Mouse (Mus musculus): ENCODE measurements around the gene Vsig2. TPM values are rescaled to one million over a fixed set of nuclear protein-coding genes. Genes with fewer than 3 reads are reported as not detected.

Gene Vsig2
- polyA plus RNA-seq, 1 experiment from 2014 or later = 6.1 TPM

DNA sequence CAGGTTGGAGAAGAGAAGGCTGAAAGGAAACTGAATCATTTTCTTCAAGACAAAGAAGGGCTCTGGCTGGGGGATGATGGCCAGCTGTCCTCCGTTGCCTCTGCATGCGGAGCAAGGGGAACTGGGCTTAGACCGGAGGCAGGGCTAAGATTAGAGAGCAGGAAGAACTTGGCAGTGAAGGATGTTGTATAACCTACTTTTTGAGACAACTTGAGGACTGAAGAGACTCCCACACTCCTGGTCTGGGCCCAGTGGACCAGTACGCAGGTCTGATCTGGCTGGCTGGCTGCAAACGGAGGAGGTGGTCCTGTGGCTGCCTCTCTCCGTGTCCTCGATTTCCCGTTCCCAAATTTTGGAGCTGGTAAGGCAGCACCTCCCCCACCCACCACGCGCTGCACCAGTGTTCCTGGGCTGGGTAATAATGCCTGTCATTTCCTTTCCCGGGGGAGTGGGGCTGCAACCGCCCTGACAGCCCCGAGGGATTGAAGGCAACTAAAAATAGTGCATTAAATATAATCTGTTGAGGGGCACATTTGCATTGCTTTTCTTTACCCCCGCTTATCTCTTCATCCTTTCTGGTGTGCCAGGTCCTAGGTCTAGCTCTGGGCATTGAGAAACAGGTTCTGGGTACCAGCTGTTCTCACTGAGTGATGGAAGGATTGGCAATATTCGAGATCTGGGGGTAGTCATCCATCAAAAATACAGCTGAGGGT, 29.0 kb downstream of the Vsig2 start:
- H3K4me1 ChIP-seq (replicated peaks; ENCODE audit: control insufficient read depth, insufficient read depth, low read length) = peaks cover 6% of the 10 kb centered on the region; the same call in 1 of the 2 replicates
- no peaks in the 10 kb centered on the region for H3K27me3 ChIP-seq (replicated peaks; ENCODE audit: control insufficient read depth, insufficient read depth, low read length)
- H3K4me2 ChIP-seq (replicated peaks; ENCODE audit: low read depth) = peak overlapping the region; percentile 43
- H3K27ac ChIP-seq (ENCODE audit: low read depth, low read length) = no peak overlapping the region
- no peaks in the 10 kb centered on the region for H3K9me3 ChIP-seq (ENCODE audit: control insufficient read depth)
- H3K9ac ChIP-seq (ENCODE audit: low read depth, low read length) = no peak overlapping the region
- no peak for TF ChIP-seq CTCF (IDR thresholded peaks at IDR 0.05; ENCODE audit: low read depth)
- ATAC-seq = peak; percentile 48
- H3K36me3 ChIP-seq (ENCODE audit: control insufficient read depth, insufficient read depth) = no peaks in the 10 kb centered on the region
- no peak overlapping the region for H3K4me3 ChIP-seq (ENCODE audit: low read depth, low read length)
- WGBS = 29% methylated on average over 15 of the region's 15 CpGs

DNA sequence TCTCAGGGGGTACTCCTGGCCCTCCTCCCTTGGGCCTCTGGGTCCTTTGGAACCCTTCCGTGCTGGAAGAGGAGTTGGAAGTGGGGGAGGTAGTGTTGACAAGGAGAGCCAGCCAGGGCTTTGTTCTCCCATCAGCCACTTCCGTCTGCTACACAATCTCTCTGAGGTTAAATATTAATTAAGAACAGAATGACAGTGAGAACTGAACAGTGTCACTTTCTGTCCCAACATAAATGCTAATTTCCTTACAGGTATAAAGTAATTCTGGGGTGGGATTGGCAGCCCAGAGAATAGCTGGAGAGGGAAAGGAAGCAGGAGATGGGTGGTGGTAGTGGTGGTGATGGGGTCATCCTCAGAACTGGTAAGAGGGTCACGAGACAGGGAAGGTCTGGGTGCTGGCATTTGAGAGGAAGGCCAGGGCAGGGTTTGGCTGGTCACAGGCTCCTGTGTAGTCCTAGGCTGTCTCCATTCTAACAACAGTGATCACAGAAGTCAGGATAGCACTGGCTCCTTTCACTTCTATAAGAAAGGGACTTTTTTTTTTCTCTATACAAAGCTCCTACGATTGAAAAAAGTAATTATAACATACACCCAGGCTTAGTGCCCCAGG, 29.7 kb downstream of the Vsig2 start:
- no peaks in the 10 kb centered on the region for H3K27me3 ChIP-seq (replicated peaks; ENCODE audit: control insufficient read depth, insufficient read depth, low read length)
- H3K4me3 ChIP-seq (ENCODE audit: low read depth, low read length) = no peak overlapping the region
- peaks cover 6% of the 10 kb centered on the region; the same call in 1 of the 2 replicates for H3K4me1 ChIP-seq (replicated peaks; ENCODE audit: control insufficient read depth, insufficient read depth, low read length)
- H3K9ac ChIP-seq (ENCODE audit: low read depth, low read length) = no peak overlapping the region
- WGBS = 22% methylated on average over 4 of the region's 4 CpGs
- TF ChIP-seq CTCF (IDR thresholded peaks at IDR 0.05; ENCODE audit: low read depth) = no peak
- no peaks in the 10 kb centered on the region for H3K9me3 ChIP-seq (ENCODE audit: control insufficient read depth)
- H3K4me2 ChIP-seq (replicated peaks; ENCODE audit: low read depth) = peak overlapping the region; percentile 43
- H3K27ac ChIP-seq (ENCODE audit: low read depth, low read length) = peak overlapping the region; percentile 11; the same call in 1 of the 2 replicates
- no peaks in the 10 kb centered on the region for H3K36me3 ChIP-seq (ENCODE audit: control insufficient read depth, insufficient read depth)
- peak; percentile 74 for ATAC-seq

DNA sequence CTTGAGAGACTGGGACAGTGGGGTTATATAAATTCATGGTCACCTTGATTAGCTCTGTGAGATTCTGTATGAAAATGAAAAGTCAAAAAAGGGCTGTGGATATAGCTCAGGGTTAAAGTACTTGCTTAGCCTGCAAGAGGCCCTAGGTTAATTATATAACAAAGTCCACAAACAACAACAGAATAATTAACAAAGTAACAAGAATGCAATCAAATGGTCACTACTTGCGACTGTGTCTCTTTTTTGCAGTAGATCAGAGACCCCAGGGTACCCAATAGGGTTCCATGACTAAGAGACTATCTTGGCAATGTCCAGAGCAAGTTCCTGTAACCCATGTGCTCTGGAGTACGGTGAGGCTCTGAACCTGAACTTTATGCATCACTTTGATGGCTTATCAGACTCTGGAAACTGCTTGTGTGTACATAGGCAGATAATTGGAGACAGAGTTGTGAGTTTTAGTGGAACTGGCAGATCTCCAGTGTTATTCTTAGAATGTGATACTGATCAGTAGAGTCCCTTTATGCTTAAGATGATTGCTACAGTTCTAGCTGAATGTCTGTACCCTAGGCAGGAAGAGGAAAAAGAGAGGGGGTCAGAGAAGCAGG, 30.3 kb downstream of the Vsig2 start:
- Histone ChIP-seq H3K4me3 (ENCODE audit: low read depth, low read length) (no peak overlapping the region), H3K9me3 (ENCODE audit: control insufficient read depth) (no peaks in the 10 kb centered on the region), H3K36me3 (ENCODE audit: control insufficient read depth, insufficient read depth) (no peaks in the 10 kb centered on the region), H3K9ac (ENCODE audit: low read depth, low read length) (no peak overlapping the region), H3K27me3 (replicated peaks; ENCODE audit: control insufficient read depth, insufficient read depth, low read length) (no peaks in the 10 kb centered on the region), H3K4me2 (replicated peaks; ENCODE audit: low read depth) (peak overlapping the region; percentile 43), H3K27ac (ENCODE audit: low read depth, low read length) (peak overlapping the region; percentile 11; the same call in 1 of the 2 replicates), H3K4me1 (replicated peaks; ENCODE audit: control insufficient read depth, insufficient read depth, low read length) (peaks cover 6% of the 10 kb centered on the region; the same call in 1 of the 2 replicates)
- peak; percentile 40; the same call in 1 of the 2 replicates for ATAC-seq
- no peak for TF ChIP-seq CTCF (IDR thresholded peaks at IDR 0.05; ENCODE audit: low read depth)
- WGBS = 26% methylated on average over 2 of the region's 2 CpGs

DNA sequence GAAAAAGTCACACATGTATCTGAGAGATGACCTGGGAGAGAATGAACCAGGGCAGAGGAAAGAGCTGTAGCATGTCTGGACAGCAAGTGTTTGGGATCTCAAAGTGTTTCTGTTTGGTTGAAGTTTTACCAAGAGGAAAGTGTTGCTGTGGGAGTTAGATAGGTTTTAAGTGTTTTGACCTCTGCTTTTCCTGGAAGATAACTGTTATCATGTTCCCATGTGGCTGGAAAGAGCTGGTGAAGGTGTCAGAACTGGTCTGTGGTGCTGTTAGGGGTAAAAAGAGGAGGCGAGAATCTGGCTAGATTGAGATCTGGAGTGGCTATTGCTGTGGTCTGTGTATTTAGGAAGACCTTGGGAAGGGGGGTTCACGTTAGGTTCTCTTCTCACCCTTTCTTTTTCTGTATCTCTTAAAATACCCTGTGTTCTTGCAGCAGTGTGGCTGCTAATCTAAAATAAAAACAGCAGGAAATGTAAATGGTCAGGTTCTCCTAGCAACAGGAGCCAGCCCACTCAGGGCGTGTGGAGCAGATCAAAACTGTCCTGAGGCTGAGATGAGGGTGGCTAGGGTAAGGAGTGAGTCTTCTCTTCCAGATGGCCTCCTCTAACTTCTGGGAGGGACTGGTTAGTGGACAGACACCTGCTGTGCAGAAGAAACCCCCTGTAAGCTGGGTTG, 33.3 kb downstream of the Vsig2 start:
- 48% methylated on average over 3 of the region's 3 CpGs for WGBS
- Histone ChIP-seq H3K27ac (ENCODE audit: low read depth, low read length) (no peak overlapping the region), H3K9ac (ENCODE audit: low read depth, low read length) (no peak overlapping the region), H3K4me1 (replicated peaks; ENCODE audit: control insufficient read depth, insufficient read depth, low read length) (peaks cover 6% of the 10 kb centered on the region; the same call in 1 of the 2 replicates), H3K36me3 (ENCODE audit: control insufficient read depth, insufficient read depth) (no peaks in the 10 kb centered on the region), H3K4me2 (replicated peaks; ENCODE audit: low read depth) (no peak overlapping the region), H3K9me3 (ENCODE audit: control insufficient read depth) (no peaks in the 10 kb centered on the region), H3K4me3 (ENCODE audit: low read depth, low read length) (no peak overlapping the region), H3K27me3 (replicated peaks; ENCODE audit: control insufficient read depth, insufficient read depth, low read length) (no peaks in the 10 kb centered on the region)
- TF ChIP-seq CTCF (IDR thresholded peaks at IDR 0.05; ENCODE audit: low read depth) = no peak
- ATAC-seq = no peak

DNA sequence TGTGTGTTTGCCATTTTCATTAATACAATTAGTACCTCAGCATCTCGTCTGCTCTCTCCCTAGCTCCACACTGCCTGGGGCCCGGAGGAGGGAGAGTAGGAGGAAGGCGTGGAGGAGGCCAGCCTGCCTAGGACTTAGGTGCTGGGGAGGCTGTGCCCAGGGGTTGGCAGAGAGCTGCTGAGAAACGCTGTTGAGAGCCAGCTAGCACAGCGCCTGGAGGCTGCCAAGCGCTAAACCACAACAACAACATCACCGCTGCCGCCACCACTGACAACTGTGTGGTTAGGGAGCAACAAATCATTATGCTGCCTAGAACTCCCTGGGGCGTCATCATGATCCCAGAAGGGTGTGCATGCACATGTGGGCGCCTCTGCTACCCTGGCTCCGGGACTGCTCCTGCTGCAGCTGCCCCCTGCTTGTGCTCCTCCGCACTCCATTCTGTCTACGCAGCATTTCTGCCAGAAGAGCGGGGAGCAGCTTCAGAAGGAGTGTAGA, 37.4 kb downstream of the Vsig2 start:
- no peaks in the 10 kb centered on the region for H3K4me1 ChIP-seq (replicated peaks; ENCODE audit: control insufficient read depth, insufficient read depth, low read length)
- H3K9me3 ChIP-seq (ENCODE audit: control insufficient read depth) = no peaks in the 10 kb centered on the region
- no peak overlapping the region for H3K27ac ChIP-seq (ENCODE audit: low read depth, low read length)
- H3K36me3 ChIP-seq (ENCODE audit: control insufficient read depth, insufficient read depth) = no peaks in the 10 kb centered on the region
- 47% methylated on average over 14 of the region's 14 CpGs for WGBS
- H3K27me3 ChIP-seq (replicated peaks; ENCODE audit: control insufficient read depth, insufficient read depth, low read length) = no peaks in the 10 kb centered on the region
- ATAC-seq = no peak
- no peak overlapping the region for H3K4me3 ChIP-seq (ENCODE audit: low read depth, low read length)
- H3K9ac ChIP-seq (ENCODE audit: low read depth, low read length) = no peak overlapping the region
- no peak overlapping the region for H3K4me2 ChIP-seq (replicated peaks; ENCODE audit: low read depth)
- no peak for TF ChIP-seq CTCF (IDR thresholded peaks at IDR 0.05; ENCODE audit: low read depth)

DNA sequence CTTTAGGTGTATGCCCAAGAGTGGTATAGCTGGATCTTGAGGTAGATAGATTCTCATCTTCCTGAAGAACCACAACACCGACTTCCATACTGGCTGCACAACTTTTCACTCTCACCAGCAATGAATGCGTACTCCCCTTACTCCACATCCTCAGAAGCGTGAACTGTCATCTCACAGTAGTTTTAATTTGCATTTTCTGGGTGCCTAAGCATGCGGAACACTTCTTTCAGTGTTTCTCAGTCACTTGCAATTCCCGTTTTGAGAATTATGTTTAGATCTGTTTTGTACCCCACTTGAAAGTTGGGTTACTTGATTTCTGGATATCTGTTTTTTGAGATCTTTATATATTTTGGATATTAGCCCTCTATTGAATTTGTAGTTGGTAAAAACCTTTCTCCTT, 44.5 kb downstream of the Vsig2 start:
- ATAC-seq = no peak
- no peak overlapping the region for H3K4me2 ChIP-seq (replicated peaks; ENCODE audit: low read depth)
- no peaks in the 10 kb centered on the region for H3K9me3 ChIP-seq (ENCODE audit: control insufficient read depth)
- H3K9ac ChIP-seq (ENCODE audit: low read depth, low read length) = no peak overlapping the region
- H3K4me1 ChIP-seq (replicated peaks; ENCODE audit: control insufficient read depth, insufficient read depth, low read length) = no peaks in the 10 kb centered on the region
- WGBS = 92% methylated on average over 5 of the region's 5 CpGs
- no peak overlapping the region for H3K27ac ChIP-seq (ENCODE audit: low read depth, low read length)
- no peaks in the 10 kb centered on the region for H3K27me3 ChIP-seq (replicated peaks; ENCODE audit: control insufficient read depth, insufficient read depth, low read length)
- H3K36me3 ChIP-seq (ENCODE audit: control insufficient read depth, insufficient read depth) = no peaks in the 10 kb centered on the region
- no peak for TF ChIP-seq CTCF (IDR thresholded peaks at IDR 0.05; ENCODE audit: low read depth)
- no peak overlapping the region for H3K4me3 ChIP-seq (ENCODE audit: low read depth, low read length)
